Mouse (Mus musculus): Measurements from ENCODE around the gene Them5. TPM values are rescaled to one million over a fixed set of nuclear protein-coding genes. Genes with fewer than 3 reads are reported as not detected.

Them5 gene
- polyA plus RNA-seq, 2 experiments = not detected

DNA sequence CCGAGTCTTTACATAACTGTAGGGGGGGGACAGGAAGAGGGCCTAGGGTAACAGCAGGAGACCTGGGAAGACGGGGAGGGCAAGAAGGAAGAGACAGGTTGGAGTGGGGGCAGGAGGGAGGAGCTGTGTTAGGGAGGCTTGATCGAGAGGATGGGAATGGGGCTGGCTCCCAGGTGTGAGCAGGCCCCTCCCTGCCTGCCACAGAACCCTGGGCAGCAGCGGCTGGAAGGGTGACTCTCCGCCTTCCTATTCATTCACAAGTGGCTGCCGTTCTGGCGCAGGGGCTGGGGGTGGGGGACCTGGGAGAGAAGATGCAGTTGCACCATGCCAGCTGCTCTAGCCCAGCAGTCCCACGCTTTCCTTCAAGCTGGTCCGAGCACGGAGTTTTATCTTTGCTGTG is 31.2 kb downstream of the Them5 start:
- Histone ChIP-seq H3K9ac (replicated peaks) (no peak overlapping the region), H3K4me3 (ENCODE audit: insufficient read depth in 1 of 2, low read depth in 2 of 2, low read length in 2 of 2) (no peak overlapping the region), H3K36me3 (replicated peaks; ENCODE audit: control insufficient read depth, insufficient read depth, low read depth) (no peaks in the 10 kb centered on the region), H3K9me3 (ENCODE audit: control insufficient read depth, low read length) (no peaks in the 10 kb centered on the region), H3K4me2 (ENCODE audit: low read depth) (no peak overlapping the region), H3K27me3 (ENCODE audit: control insufficient read depth, insufficient read depth, low read length) (no peaks in the 10 kb centered on the region), H3K27ac (no peak overlapping the region), H3K4me1 (replicated peaks; ENCODE audit: control insufficient read depth in 2 of 2, insufficient read depth in 2 of 2, low read length in 1 of 2) (no peaks in the 10 kb centered on the region; a peak in 1 of 4 replicates)
- DNase-seq (ENCODE audit: low read depth in 3 of 3, low spot score in 3 of 3) (no peak), ATAC-seq (ENCODE audit: insufficient read depth) (no peak)
- TF ChIP-seq EP300 (IDR thresholded peaks at IDR 0.05; ENCODE audit: low read depth) = no peak
- no peak for TF ChIP-seq CTCF (IDR thresholded peaks at IDR 0.05; ENCODE audit: low read depth)
- WGBS (ENCODE audit: insufficient replicate concordance) = 5% methylated on average over 10 of the region's 10 CpGs

DNA sequence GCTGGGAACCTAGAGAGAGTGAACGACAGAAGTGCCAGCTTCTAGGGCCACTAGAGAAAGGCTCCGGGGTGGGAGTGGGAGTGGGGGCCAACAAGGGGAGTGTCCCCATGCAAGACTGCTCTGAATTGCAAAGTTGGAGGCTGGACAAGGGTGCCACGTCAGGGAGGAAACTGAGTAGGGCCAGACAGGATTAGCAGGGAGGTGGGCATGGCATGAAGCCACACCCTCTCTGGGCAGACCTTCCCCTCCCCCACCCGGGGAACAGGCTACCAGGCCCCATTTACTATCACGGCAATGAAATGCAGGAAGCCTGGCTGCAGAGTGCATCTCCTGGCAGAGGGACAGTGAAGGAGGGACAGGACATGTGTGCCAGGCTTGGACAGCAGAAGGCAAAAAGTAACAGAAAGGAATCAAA is 31.7 kb downstream of the Them5 start:
- Histone ChIP-seq H3K4me2 (ENCODE audit: low read depth) (0 out of 2 replicates have a peak overlapping the region, but pooled peaks have one; percentile 8), H3K4me1 (replicated peaks; ENCODE audit: control insufficient read depth in 2 of 2, insufficient read depth in 2 of 2, low read length in 1 of 2) (no peaks in the 10 kb centered on the region), H3K36me3 (replicated peaks; ENCODE audit: control insufficient read depth, insufficient read depth, low read depth) (no peaks in the 10 kb centered on the region), H3K27ac (no peak overlapping the region), H3K9ac (replicated peaks) (no peak overlapping the region), H3K4me3 (ENCODE audit: insufficient read depth in 1 of 2, low read depth in 2 of 2, low read length in 2 of 2) (no peak overlapping the region), H3K9me3 (ENCODE audit: control insufficient read depth, low read length) (no peaks in the 10 kb centered on the region), H3K27me3 (ENCODE audit: control insufficient read depth, insufficient read depth, low read length) (no peaks in the 10 kb centered on the region)
- no peak for ATAC-seq (ENCODE audit: insufficient read depth)
- no peak for TF ChIP-seq EP300 (IDR thresholded peaks at IDR 0.05; ENCODE audit: low read depth)
- no peak for TF ChIP-seq CTCF (IDR thresholded peaks at IDR 0.05; ENCODE audit: low read depth)
- WGBS (ENCODE audit: insufficient replicate concordance) = 1% methylated on average over 5 of the region's 5 CpGs
- no peak for DNase-seq (ENCODE audit: low read depth in 3 of 3, low spot score in 3 of 3)

DNA sequence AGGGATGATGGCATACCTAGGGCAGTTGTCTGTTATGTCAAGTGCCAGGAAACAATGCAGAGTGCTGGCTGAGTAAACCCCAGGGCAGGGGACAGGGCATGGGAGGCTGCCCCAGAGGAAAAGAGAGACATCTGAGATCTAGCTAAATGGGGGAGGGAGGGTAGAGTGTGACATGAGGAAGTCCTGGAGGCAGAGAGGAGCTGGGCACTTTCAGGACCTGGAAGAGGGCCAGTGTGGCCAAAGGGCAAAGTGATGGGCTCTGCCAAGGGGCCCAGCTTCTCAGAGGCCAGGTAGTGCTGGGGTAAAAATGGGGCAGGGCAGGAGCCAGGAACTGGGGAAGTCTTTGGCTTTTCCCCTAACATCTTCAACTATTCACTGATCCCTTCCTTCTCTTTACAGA is 32.7 kb downstream of the Them5 start:
- no peak for ATAC-seq (ENCODE audit: insufficient read depth)
- H3K27me3 ChIP-seq (ENCODE audit: control insufficient read depth, insufficient read depth, low read length) = no peaks in the 10 kb centered on the region
- H3K36me3 ChIP-seq (replicated peaks; ENCODE audit: control insufficient read depth, insufficient read depth, low read depth) = no peaks in the 10 kb centered on the region
- no peak for TF ChIP-seq CTCF (IDR thresholded peaks at IDR 0.05; ENCODE audit: low read depth)
- no peak for TF ChIP-seq EP300 (IDR thresholded peaks at IDR 0.05; ENCODE audit: low read depth)
- no peaks in the 10 kb centered on the region for H3K4me1 ChIP-seq (replicated peaks; ENCODE audit: control insufficient read depth in 2 of 2, insufficient read depth in 2 of 2, low read length in 1 of 2)
- no peak for DNase-seq (ENCODE audit: low read depth in 3 of 3, low spot score in 3 of 3)
- no peak overlapping the region for H3K4me2 ChIP-seq (ENCODE audit: low read depth)
- no peak overlapping the region for H3K9ac ChIP-seq (replicated peaks)
- no peak overlapping the region for H3K27ac ChIP-seq
- no peak overlapping the region for H3K4me3 ChIP-seq (ENCODE audit: insufficient read depth in 1 of 2, low read depth in 2 of 2, low read length in 2 of 2)
- no peaks in the 10 kb centered on the region for H3K9me3 ChIP-seq (ENCODE audit: control insufficient read depth, low read length)

DNA sequence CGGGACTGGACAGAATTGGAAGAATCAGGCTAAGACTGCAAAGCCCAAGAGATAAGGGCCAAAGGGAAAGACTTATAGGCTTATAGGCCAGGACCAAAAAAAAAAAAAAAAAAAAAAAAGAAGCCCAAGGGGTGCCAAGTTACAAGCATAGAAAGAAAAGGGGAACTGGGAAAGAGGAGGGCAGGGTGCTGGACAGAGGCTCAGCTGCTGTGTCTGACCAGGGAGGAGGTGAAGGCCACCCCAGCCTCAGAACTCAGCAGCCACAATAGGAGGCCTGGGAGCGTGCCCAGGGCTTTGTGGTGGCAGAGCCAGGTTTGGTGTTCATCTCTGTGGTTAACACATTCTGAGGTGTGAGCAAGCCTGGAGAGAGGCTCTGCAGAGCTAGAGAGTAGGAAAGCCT is 33.2 kb downstream of the Them5 start:
- Histone ChIP-seq H3K4me1 (replicated peaks; ENCODE audit: control insufficient read depth in 2 of 2, insufficient read depth in 2 of 2, low read length in 1 of 2) (no peaks in the 10 kb centered on the region), H3K9ac (replicated peaks) (no peak overlapping the region), H3K4me3 (ENCODE audit: insufficient read depth in 1 of 2, low read depth in 2 of 2, low read length in 2 of 2) (no peak overlapping the region), H3K9me3 (ENCODE audit: control insufficient read depth, low read length) (no peaks in the 10 kb centered on the region), H3K27me3 (ENCODE audit: control insufficient read depth, insufficient read depth, low read length) (no peaks in the 10 kb centered on the region), H3K4me2 (ENCODE audit: low read depth) (no peak overlapping the region), H3K36me3 (replicated peaks; ENCODE audit: control insufficient read depth, insufficient read depth, low read depth) (no peaks in the 10 kb centered on the region), H3K27ac (no peak overlapping the region)
- DNase-seq (ENCODE audit: low read depth in 3 of 3, low spot score in 3 of 3) = no peak
- WGBS (ENCODE audit: insufficient replicate concordance) = 36% methylated on average over 2 of the region's 2 CpGs
- TF ChIP-seq CTCF (IDR thresholded peaks at IDR 0.05; ENCODE audit: low read depth) = no peak
- no peak for TF ChIP-seq EP300 (IDR thresholded peaks at IDR 0.05; ENCODE audit: low read depth)
- no peak for ATAC-seq (ENCODE audit: insufficient read depth)

DNA sequence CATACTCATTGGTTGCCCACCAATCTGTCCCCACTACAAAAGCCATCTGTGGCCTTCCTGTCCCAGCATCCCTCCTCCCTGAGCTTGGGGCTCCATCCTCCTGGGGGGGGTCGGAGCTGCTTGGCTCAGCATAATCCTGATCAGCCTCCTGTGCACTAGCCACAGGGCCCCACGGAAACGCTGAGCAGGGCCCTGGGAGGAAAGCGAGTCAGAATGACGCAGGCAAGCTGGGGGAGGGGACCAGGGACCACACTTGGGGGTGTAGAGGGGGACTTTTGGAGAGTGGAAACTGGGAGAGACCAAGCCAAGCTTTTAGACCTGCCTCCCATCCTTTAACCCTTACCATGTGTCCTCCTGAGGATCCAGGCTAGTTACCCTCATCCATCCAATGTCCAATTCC is 34.0 kb downstream of the Them5 start:
- Histone ChIP-seq H3K36me3 (replicated peaks; ENCODE audit: control insufficient read depth, insufficient read depth, low read depth) (no peaks in the 10 kb centered on the region), H3K4me2 (ENCODE audit: low read depth) (no peak overlapping the region), H3K9me3 (ENCODE audit: control insufficient read depth, low read length) (no peaks in the 10 kb centered on the region), H3K4me1 (replicated peaks; ENCODE audit: control insufficient read depth in 2 of 2, insufficient read depth in 2 of 2, low read length in 1 of 2) (no peaks in the 10 kb centered on the region), H3K27me3 (ENCODE audit: control insufficient read depth, insufficient read depth, low read length) (no peaks in the 10 kb centered on the region), H3K9ac (replicated peaks) (no peak overlapping the region), H3K4me3 (ENCODE audit: insufficient read depth in 1 of 2, low read depth in 2 of 2, low read length in 2 of 2) (no peak overlapping the region), H3K27ac (no peak overlapping the region)
- TF ChIP-seq CTCF (IDR thresholded peaks at IDR 0.05; ENCODE audit: low read depth) (no peak), EP300 (IDR thresholded peaks at IDR 0.05; ENCODE audit: low read depth) (no peak)
- no peak for DNase-seq (ENCODE audit: low read depth in 3 of 3, low spot score in 3 of 3)
- WGBS (ENCODE audit: insufficient replicate concordance) = 36% methylated on average over 5 of the region's 5 CpGs
- no peak for ATAC-seq (ENCODE audit: insufficient read depth)

Data from liver, embryonic 14.5 days (tissue).